28 mouse cellular contexts compared by ENCODE assay signal in genomic region chr12:119965373-119965772, GRCm38 (mm10). TPM values are rescaled to one million over a fixed set of nuclear protein-coding genes. Genes with fewer than 3 reads are reported as not detected.
DNase-seq lines count a peak whose midpoint lies in the region; ATAC-seq and TF ChIP-seq lines count a peak whose summit lies in the region.
"Had no signal": no experiment of that assay in that cellular context is flagged by ENCODE, and none has a peak within 500 bp of the region (broad histone marks: within the 10 kb centered on the region; RNA-seq: fewer than 3 reads in every experiment).

No protein-coding gene starts in this region.

- no peak overlapping the region for H3K27ac ChIP-seq in liver, postnatal 0 days (ENCODE audit: low read depth)
- H3K27ac ChIP-seq in heart, embryonic 12.5 days (ENCODE audit: poor library complexity, severe bottlenecking): no peak overlapping the region
- H3K27ac ChIP-seq: embryonic facial prominence, embryonic 13.5 days; forebrain, embryonic 12.5 days; forebrain, embryonic 15.5 days; heart, adult 2 months; heart, embryonic 10.5 days; hindbrain, embryonic 10.5 days; hindbrain, embryonic 13.5 days had no signal

- no peak for TF ChIP-seq CTCF in liver, postnatal 0 days (IDR thresholded peaks at IDR 0.05; ENCODE audit: low read depth)

- no peaks in the 10 kb centered on the region for H3K9me3 ChIP-seq in liver, postnatal 0 days (ENCODE audit: low read length)
- H3K9me3 ChIP-seq in heart, embryonic 12.5 days (replicated peaks): no peaks in the 10 kb centered on the region
- H3K9me3 ChIP-seq: embryonic facial prominence, embryonic 13.5 days; forebrain, embryonic 12.5 days; forebrain, embryonic 15.5 days; heart, embryonic 10.5 days; hindbrain, embryonic 10.5 days; hindbrain, embryonic 13.5 days had no signal

- no peaks in the 10 kb centered on the region for H3K4me1 ChIP-seq in liver, postnatal 0 days (ENCODE audit: insufficient read depth)
- H3K4me1 ChIP-seq in heart, embryonic 12.5 days (replicated peaks): no peaks in the 10 kb centered on the region
- H3K4me1 ChIP-seq: embryonic facial prominence, embryonic 13.5 days; forebrain, embryonic 12.5 days; heart, embryonic 10.5 days; hindbrain, embryonic 10.5 days; hindbrain, embryonic 13.5 days had no signal

- DNase-seq in 416B (ENCODE audit: low read depth): peak; percentile 11
- DNase-seq in induced T-regulatory cell, adult 2 months (ENCODE audit: low read depth): peak; percentile 7
- no peak for DNase-seq in liver, postnatal 0 days
- no peak for DNase-seq in thymus, postnatal 14 days
- DNase-seq: adrenal gland, adult 8-10 months; adrenal gland, postnatal 25 days; cerebellum, adult 11-12 months; cerebellum, adult 8-10 months; cerebellum, postnatal 14 days; gastrocnemius, postnatal 25 days; heart, adult 2 months had no signal

- H3K4me2 ChIP-seq in liver, postnatal 0 days (ENCODE audit: low read depth, low read length): no peak overlapping the region
- H3K4me2 ChIP-seq in heart, embryonic 12.5 days: no peak overlapping the region
- H3K4me2 ChIP-seq: embryonic facial prominence, embryonic 13.5 days; forebrain, embryonic 12.5 days; forebrain, embryonic 15.5 days; hindbrain, embryonic 13.5 days had no signal

- H3K36me3 ChIP-seq in liver, postnatal 0 days (replicated peaks; ENCODE audit: insufficient read depth, low read length): no peaks in the 10 kb centered on the region
- no peaks in the 10 kb centered on the region for H3K36me3 ChIP-seq in heart, embryonic 12.5 days
- H3K36me3 ChIP-seq: embryonic facial prominence, embryonic 13.5 days; forebrain, embryonic 12.5 days; forebrain, embryonic 15.5 days; heart, embryonic 10.5 days; hindbrain, embryonic 10.5 days; hindbrain, embryonic 13.5 days had no signal

- no peak for TF ChIP-seq EP300 in liver, postnatal 0 days (IDR thresholded peaks at IDR 0.05; ENCODE audit: low read depth)

- no peak overlapping the region for H3K4me3 ChIP-seq in liver, postnatal 0 days (ENCODE audit: low read depth, low read length)
- no peak overlapping the region for H3K4me3 ChIP-seq in heart, embryonic 12.5 days
- H3K4me3 ChIP-seq: embryonic facial prominence, embryonic 13.5 days; erythroblast, embryonic 14.5 days; forebrain, embryonic 12.5 days; forebrain, embryonic 15.5 days; heart, adult 2 months; heart, embryonic 10.5 days; hindbrain, embryonic 10.5 days; hindbrain, embryonic 13.5 days had no signal

- ATAC-seq in common myeloid progenitor, adult 5-6 weeks (replicated peaks; ENCODE audit: low read depth, poor library complexity, severe bottlenecking): peak; percentile 85
- ATAC-seq in liver, postnatal 0 days: no peak
- ATAC-seq in heart, embryonic 12.5 days (ENCODE audit: insufficient number of reproducible peaks, low FRiP score): no peak
- ATAC-seq: activated CD4-positive, CD25-positive, alpha-beta regulatory T cell, adult 4 months; CD4-positive, CD25-positive, alpha-beta regulatory T cell, adult 4 months; forebrain, embryonic 15.5 days; hindbrain, embryonic 16.5 days; inflammation-experienced regulatory T-cells, adult 6 months; intestine, embryonic 16.5 days had no signal

- no peaks in the 10 kb centered on the region for H3K27me3 ChIP-seq in liver, postnatal 0 days (ENCODE audit: insufficient read depth, low read length)
- H3K27me3 ChIP-seq in heart, embryonic 12.5 days (replicated peaks): no peaks in the 10 kb centered on the region
- H3K27me3 ChIP-seq: embryonic facial prominence, embryonic 13.5 days; forebrain, embryonic 12.5 days; forebrain, embryonic 15.5 days; hindbrain, embryonic 13.5 days had no signal

- H3K9ac ChIP-seq in liver, postnatal 0 days (replicated peaks): no peak overlapping the region
- no peak overlapping the region for H3K9ac ChIP-seq in heart, embryonic 12.5 days
- H3K9ac ChIP-seq: embryonic facial prominence, embryonic 13.5 days; forebrain, embryonic 12.5 days; forebrain, embryonic 15.5 days; hindbrain, embryonic 13.5 days had no signal

RNA-seq across cellular contexts. Expression of gene Tmem196, which starts 19.8 kb away (rescaled TPM):
- not detected in 2 replicates for total RNA-seq in common myeloid progenitor, adult 5-6 weeks (2017)
- polyA plus RNA-seq in liver, postnatal 0 days (2015; fragmentation: Nextera tagmentation; extraction: Ambion mirVana): not detected in 2 replicates
- 1.8 and 2.4 TPM in 2 replicates for polyA plus RNA-seq in heart, embryonic 12.5 days (2016; fragmentation: Nextera tagmentation; extraction: Ambion mirVana)
- total RNA-seq: ES-E14; gastrocnemius, adult 8-10 months; gastrocnemius, postnatal 25 days had no signal
- polyA plus RNA-seq: activated CD4-positive, CD25-positive, alpha-beta regulatory T cell, adult 4 months; C2C12; CD4-positive, CD25-positive, alpha-beta regulatory T cell, adult 4 months; erythroblast, embryonic 14.5 days; inflammation-experienced regulatory T-cells, adult 6 months had no signal

Comparison
In these comparisons a context has a peak if more than half of its experiments do, and no peak if none do; other contexts are left out.
1. DNase-seq: peak in 416B (single experiment) and induced T-regulatory cell, adult 2 months (single experiment); none in liver, postnatal 0 days (single experiment) and thymus, postnatal 14 days (single experiment).